Mouse (Mus musculus) layer of hippocampus, postnatal 36 days (tissue): ENCODE results near the gene Alyref2. TPM values are rescaled to one million over a fixed set of nuclear protein-coding genes. Genes with fewer than 3 reads are reported as not detected.
"Not testable (repeated sequence)": the region's sequence is repeated elsewhere in the genome, so short reads cannot be mapped to it uniquely, and the experiment has no call there.

Experiments
- DNase-seq, 2 experiments: peaks; one replicate each; pipeline ENCODE4 v3.0.0; 2022
- total RNA-seq, 2 experiments: library from RNA; stranded (reverse); gene quantifications; 2 replicates each; pipeline ENCODE4 v1.2.3; 2021

Alyref2 gene
- 1 to 10 TPM; 6.8 to 7.1 TPM for total RNA-seq

GRCm38 (mm10) chr1:171503250-171503591 lies at the start of gene Alyref2:
Gene Alyref2, plus strand, starts transcription at chr1:171503478.
- DNase-seq, result peak; percentile 87 to 90

- DNase-seq, result no peak
These were observed 48.4 kb upstream of the Alyref2 start for GRCm38 (mm10) chr1:171454926-171455325.

GRCm38 (mm10) chr1:171457568-171457967 lies 45.7 kb upstream of the Alyref2 start:
- DNase-seq, result no peak

- no peak for DNase-seq
These were observed 43.5 kb upstream of the Alyref2 start for GRCm38 (mm10) chr1:171459791-171460190.

- DNase-seq, result no peak
These were observed 42.5 kb upstream of the Alyref2 start for GRCm38 (mm10) chr1:171460551-171461503.

GRCm38 (mm10) chr1:171463133-171463532 lies 40.1 kb upstream of the Alyref2 start:
- DNase-seq, result no peak

GRCm38 (mm10) chr1:171465749-171466412 lies 37.4 kb upstream of the Alyref2 start:
- no peak for DNase-seq

GRCm38 (mm10) chr1:171466565-171466964 lies 36.7 kb upstream of the Alyref2 start:
- no peak for DNase-seq

GRCm38 (mm10) chr1:171469678-171470077 lies 33.6 kb upstream of the Alyref2 start:
- no peak for DNase-seq

GRCm38 (mm10) chr1:171470371-171470871 lies 32.9 kb upstream of the Alyref2 start:
- DNase-seq, result peak; percentile 14 to 17

GRCm38 (mm10) chr1:171470896-171471295 lies 32.4 kb upstream of the Alyref2 start:
- no peak for DNase-seq

- no peak for DNase-seq
These were observed 31.8 kb upstream of the Alyref2 start for GRCm38 (mm10) chr1:171471452-171471851.

GRCm38 (mm10) chr1:171471941-171472340 lies 31.3 kb upstream of the Alyref2 start:
- not testable (repeated sequence) for DNase-seq

GRCm38 (mm10) chr1:171473506-171473905 lies 29.8 kb upstream of the Alyref2 start:
- DNase-seq, result no peak

GRCm38 (mm10) chr1:171473920-171474640 lies 29.2 kb upstream of the Alyref2 start:
- no peak for DNase-seq

- DNase-seq, result no peak
These were observed 26.2 kb upstream of the Alyref2 start for GRCm38 (mm10) chr1:171477123-171477522.

- no peak for DNase-seq
These were observed 25.3 kb upstream of the Alyref2 start for GRCm38 (mm10) chr1:171477758-171478545.

- peak; percentile 56 to 65 for DNase-seq
These were observed 24.3 kb upstream of the Alyref2 start for GRCm38 (mm10) chr1:171478968-171479367.

- no peak for DNase-seq
These were observed 9.0 kb upstream of the Alyref2 start for GRCm38 (mm10) chr1:171494241-171494640.

GRCm38 (mm10) chr1:171495371-171495770 lies 7.9 kb upstream of the Alyref2 start:
- no peak for DNase-seq

GRCm38 (mm10) chr1:171499856-171500255 lies 3.4 kb upstream of the Alyref2 start:
- no peak for DNase-seq
